Mouse (Mus musculus): ENCODE data around the gene Ppp1r36. TPM values are rescaled to one million over a fixed set of nuclear protein-coding genes. Genes with fewer than 3 reads are reported as not detected.
"Not testable (repeated sequence)": the region's sequence is repeated elsewhere in the genome, so short reads cannot be mapped to it uniquely, and the experiment has no call there.

The Ppp1r36 gene
- total and polyA plus RNA-seq, 3 experiments: not detected

- Histone ChIP-seq H3K36me3 (ENCODE audit: control insufficient read depth in 1 of 2, insufficient read depth in 2 of 2, low read length in 2 of 2) (no peaks in the 10 kb centered on the region), H3K27ac (ENCODE audit: control insufficient read depth, low read depth, low read length) (no peak overlapping the region), H3K27me3 (ENCODE audit: control insufficient read depth in 1 of 2, insufficient read depth in 2 of 2, low read length in 2 of 2) (peaks cover 3 to 8% of the 10 kb centered on the region in 2 experiments; a peak in 3 of 4 replicates), H3K4me3 (ENCODE audit: control insufficient read depth in 1 of 2, insufficient read depth in 1 of 2, low read depth in 2 of 2, low read length in 2 of 2) (no peak overlapping the region), H3K9me3 (replicated peaks; ENCODE audit: insufficient read depth, low read length) (no peaks in the 10 kb centered on the region), H3K9ac (ENCODE audit: control insufficient read depth, low read depth, low read length, poor library complexity, severe bottlenecking) (no peak overlapping the region), H3K4me1 (ENCODE audit: control insufficient read depth in 1 of 2, insufficient read depth in 2 of 2, low read length in 2 of 2) (no peaks in the 10 kb centered on the region), H3K79me2 (ENCODE audit: control insufficient read depth, insufficient read depth, low read length, poor library complexity) (no peaks in the 10 kb centered on the region)
- TF ChIP-seq GATA1 (IDR thresholded peaks at IDR 0.05; ENCODE audit: low read depth, low read length) (no peak), CHD1 (IDR thresholded peaks at IDR 0.05; ENCODE audit: low read depth, low read length) (no peak), CHD2 (IDR thresholded peaks at IDR 0.05; ENCODE audit: low read length) (no peak), MEF2A (IDR thresholded peaks at IDR 0.05; ENCODE audit: extremely low read depth, insufficient replicate concordance, low read depth, low read length, poor library complexity, severe bottlenecking) (no peak), POLR2AphosphoS5 (IDR thresholded peaks at IDR 0.05; ENCODE audit: borderline replicate concordance, low read depth, low read length) (no peak), MAX (IDR thresholded peaks at IDR 0.05; ENCODE audit: low read length) (no peak), POLR2A (IDR thresholded peaks at IDR 0.05; ENCODE audit: control insufficient read depth in 1 of 2, insufficient read depth in 1 of 2, low read depth in 1 of 2, low read length in 2 of 2, poor library complexity in 1 of 2) (no peak), E2F4 (IDR thresholded peaks at IDR 0.05; ENCODE audit: borderline replicate concordance, low read depth, low read length) (no peak), MYC (IDR thresholded peaks at IDR 0.05; ENCODE audit: low read depth, low read length) (no peak), TBP (IDR thresholded peaks at IDR 0.05; ENCODE audit: low read depth, low read length) (no peak), SIN3A (IDR thresholded peaks at IDR 0.05; ENCODE audit: low read length) (no peak), ZNF384 (IDR thresholded peaks at IDR 0.05; ENCODE audit: low read depth, low read length) (no peak), USF1 (IDR thresholded peaks at IDR 0.05; ENCODE audit: low read depth, low read length) (no peak), RAD21 (IDR thresholded peaks at IDR 0.05; ENCODE audit: low read depth, low read length) (no peak), EP300 (IDR thresholded peaks at IDR 0.05; ENCODE audit: low read depth in 1 of 2, low read length in 2 of 2) (no peak), SMC3 (IDR thresholded peaks at IDR 0.05; ENCODE audit: low read depth, low read length) (no peak), ZMIZ1 (IDR thresholded peaks at IDR 0.05; ENCODE audit: low read depth, low read length) (no peak), RCOR1 (IDR thresholded peaks at IDR 0.05; ENCODE audit: low read depth, low read length) (no peak)
- no peak for DNase-seq (ENCODE audit: low read depth, low spot score)
Observed at GRCm38 (mm10) chr12:76435549-76435948, 18.2 kb downstream of the Ppp1r36 start.

GRCm38 (mm10) chr12:76443488-76443887, 26.1 kb downstream of the Ppp1r36 start:
- H3K9me3 ChIP-seq (replicated peaks; ENCODE audit: insufficient read depth, low read length); DNase-seq (ENCODE audit: low read depth, low spot score); H3K4me3 ChIP-seq (ENCODE audit: control insufficient read depth in 1 of 2, insufficient read depth in 1 of 2, low read depth in 2 of 2, low read length in 2 of 2); H3K9ac ChIP-seq (ENCODE audit: control insufficient read depth, low read depth, low read length, poor library complexity, severe bottlenecking); H3K27ac ChIP-seq (ENCODE audit: control insufficient read depth, low read depth, low read length); H3K27me3 ChIP-seq (ENCODE audit: control insufficient read depth in 1 of 2, insufficient read depth in 2 of 2, low read length in 2 of 2); H3K4me1 ChIP-seq (ENCODE audit: control insufficient read depth in 1 of 2, insufficient read depth in 2 of 2, low read length in 2 of 2): not testable (repeated sequence)
- TF ChIP-seq TBP (IDR thresholded peaks at IDR 0.05; ENCODE audit: low read depth, low read length): peak; percentile 95
- Histone ChIP-seq H3K79me2 (ENCODE audit: control insufficient read depth, insufficient read depth, low read length, poor library complexity) (peaks cover 35% of the 10 kb centered on the region), H3K36me3 (ENCODE audit: control insufficient read depth in 1 of 2, insufficient read depth in 2 of 2, low read length in 2 of 2) (peaks cover 11 to 14% of the 10 kb centered on the region in 2 experiments)

Data from MEL (cell line).